Mouse (Mus musculus): Measurements from ENCODE around the gene Dnmt3l.

Dnmt3l gene

DNA sequence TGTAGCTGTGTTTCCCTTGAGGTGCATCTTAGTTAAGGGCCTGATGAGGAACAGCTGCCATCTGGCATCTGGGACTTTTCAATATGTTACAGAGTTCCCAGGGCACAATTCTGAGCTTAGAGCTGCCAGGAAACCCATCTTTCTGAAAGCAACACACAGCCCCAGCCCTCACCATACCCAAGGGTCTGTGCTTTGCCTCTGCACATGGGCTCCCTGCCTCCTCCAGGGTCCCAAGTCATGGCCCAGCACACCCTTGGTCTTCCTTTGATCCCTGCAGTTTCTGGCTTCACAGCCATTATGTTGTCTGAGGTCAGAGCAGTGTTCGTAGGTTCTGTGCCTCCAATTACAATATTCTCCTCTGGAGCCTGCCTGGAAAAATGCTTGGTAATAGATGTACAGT, 12.7 kb upstream of the Dnmt3l start:
- DNase-seq (ENCODE audit: extremely low spot score, low read depth, low spot score), result no peak

DNA sequence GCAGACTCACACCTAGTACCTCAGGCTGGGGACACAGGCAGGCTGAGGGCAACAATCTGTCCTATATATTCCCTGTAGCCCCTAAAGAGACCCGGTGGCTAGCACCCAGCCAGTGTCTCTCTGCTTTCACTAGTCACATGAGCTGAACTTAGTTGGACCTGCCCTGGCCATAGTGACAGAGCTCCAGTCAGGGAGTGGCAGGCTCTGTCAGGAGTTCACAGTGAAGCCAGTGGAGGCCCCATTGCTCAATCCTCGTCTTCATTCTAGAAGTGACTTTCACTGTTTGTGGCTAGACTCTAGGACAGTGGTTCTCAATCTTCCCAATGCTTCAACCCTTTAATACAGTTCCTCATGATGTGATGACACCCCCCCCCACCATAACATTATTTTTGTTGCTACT, 9.8 kb upstream of the Dnmt3l start:
- no peak for DNase-seq (ENCODE audit: extremely low spot score, low read depth, low spot score)

- no peak for DNase-seq (ENCODE audit: extremely low spot score, low read depth, low spot score)
These were observed 4.6 kb upstream of the Dnmt3l start for GRCm38 (mm10) chr10:78037139-78037538.

DNA sequence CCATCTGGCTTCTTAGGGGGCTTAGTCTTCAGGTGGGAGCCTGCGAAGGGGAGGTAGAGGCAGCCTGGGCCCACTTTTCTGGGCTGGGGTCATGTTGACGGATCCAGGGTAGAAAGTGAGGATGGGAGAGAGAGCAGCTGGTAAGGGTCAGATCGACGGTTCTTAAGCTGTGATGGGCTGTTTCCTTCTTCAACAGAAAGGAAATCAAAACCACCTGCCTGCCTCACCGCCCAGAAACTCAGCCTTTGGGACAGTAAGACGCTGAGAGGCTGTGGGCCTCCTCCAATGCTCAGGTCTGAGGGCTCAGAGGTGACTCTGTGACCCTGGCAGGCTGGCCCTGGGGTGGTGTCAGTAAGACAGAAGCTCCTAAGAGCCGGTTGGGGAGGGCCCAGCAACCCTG, 349 bp downstream of the Dnmt3l start:
- DNase-seq (ENCODE audit: extremely low spot score, low read depth, low spot score), result no peak

GRCm38 (mm10) chr10:78042697-78043405, 1.1 kb downstream of the Dnmt3l start:
- no peak for DNase-seq (ENCODE audit: extremely low spot score, low read depth, low spot score)

- no peak for DNase-seq (ENCODE audit: extremely low spot score, low read depth, low spot score)
These were observed 1.7 kb downstream of the Dnmt3l start, which contains the start of gene Aire for GRCm38 (mm10) chr10:78043406-78043836. TSS of gene Aire (minus strand) at chr10:78043610.

DNA sequence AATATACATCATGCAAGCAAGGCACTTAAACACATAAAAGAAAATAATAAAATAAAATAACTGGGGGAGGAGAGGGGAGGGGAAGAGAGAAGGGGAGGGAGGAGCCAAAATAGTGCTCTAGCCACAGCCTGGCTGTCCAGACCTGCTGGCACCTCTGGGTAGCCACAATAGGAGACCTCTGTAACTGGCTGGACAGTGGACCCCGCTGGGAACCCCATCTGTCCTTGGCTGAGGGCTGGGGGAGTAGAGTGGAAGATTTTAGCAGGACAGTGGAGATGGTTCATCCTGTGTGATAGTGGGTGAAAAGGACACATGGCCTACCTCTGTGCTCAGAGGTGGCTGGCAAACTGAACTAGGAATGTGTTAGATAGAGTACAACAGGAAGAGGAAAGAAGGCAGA, 2.8 kb downstream of the Dnmt3l start:
- DNase-seq (ENCODE audit: extremely low spot score, low read depth, low spot score), result no peak

- DNase-seq (ENCODE audit: extremely low spot score, low read depth, low spot score), result no peak
These were observed 4.6 kb downstream of the Dnmt3l start for GRCm38 (mm10) chr10:78046388-78046787.

- no peak for DNase-seq (ENCODE audit: extremely low spot score, low read depth, low spot score)
These were observed 6.4 kb downstream of the Dnmt3l start for GRCm38 (mm10) chr10:78048061-78048730.

- no peak for DNase-seq (ENCODE audit: extremely low spot score, low read depth, low spot score)
These were observed 7.8 kb downstream of the Dnmt3l start for GRCm38 (mm10) chr10:78049519-78050035.

DNA sequence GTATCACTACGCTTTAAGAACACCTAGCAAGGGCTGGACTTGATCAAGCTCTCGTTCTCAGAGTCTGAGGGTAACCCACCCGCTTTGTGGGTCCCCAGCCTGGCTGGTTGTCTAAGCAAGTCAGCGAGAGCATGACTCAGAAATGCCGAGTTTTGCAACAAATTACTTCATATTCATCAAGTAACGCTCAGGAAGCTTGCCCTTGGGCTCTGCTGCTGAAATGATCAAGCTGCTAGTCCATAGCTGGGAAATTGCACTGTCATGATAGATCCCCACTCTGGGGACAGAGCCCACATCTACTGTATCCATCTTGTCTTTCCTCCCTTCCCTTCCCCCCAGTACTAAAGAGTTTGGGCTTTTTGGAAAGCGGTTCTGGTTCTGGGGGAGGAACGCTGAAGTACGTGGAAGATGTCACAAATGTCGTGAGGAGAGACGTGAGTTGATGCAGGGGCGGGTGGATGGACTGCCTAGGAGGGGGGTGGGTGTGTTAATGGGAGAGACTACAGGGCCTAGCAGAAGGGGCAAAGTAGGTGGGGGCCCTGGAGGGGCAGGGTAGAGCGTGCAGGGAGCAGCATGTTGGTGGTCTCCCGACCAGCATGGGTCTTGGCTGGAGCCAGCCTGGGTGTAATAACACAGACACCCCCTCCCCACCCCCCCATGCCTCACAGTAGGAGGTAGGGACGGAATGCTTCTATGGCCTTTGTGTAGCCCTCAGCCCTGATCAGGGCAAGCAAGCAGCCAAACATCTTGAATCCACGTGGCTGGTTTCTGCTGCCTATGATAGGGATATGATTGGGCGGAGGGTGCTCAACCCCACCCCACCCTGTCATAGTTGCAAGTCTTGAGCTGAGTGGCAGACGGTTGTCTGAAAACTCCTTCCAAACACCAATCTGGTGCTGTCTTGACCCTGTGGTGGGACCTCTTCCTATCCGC, 13.2 kb downstream of the Dnmt3l start:
- DNase-seq (ENCODE audit: extremely low spot score, low read depth, low spot score), result no peak

- DNase-seq (ENCODE audit: extremely low spot score, low read depth, low spot score), result no peak
These were observed 15.3 kb downstream of the Dnmt3l start for GRCm38 (mm10) chr10:78057056-78057455.

DNA sequence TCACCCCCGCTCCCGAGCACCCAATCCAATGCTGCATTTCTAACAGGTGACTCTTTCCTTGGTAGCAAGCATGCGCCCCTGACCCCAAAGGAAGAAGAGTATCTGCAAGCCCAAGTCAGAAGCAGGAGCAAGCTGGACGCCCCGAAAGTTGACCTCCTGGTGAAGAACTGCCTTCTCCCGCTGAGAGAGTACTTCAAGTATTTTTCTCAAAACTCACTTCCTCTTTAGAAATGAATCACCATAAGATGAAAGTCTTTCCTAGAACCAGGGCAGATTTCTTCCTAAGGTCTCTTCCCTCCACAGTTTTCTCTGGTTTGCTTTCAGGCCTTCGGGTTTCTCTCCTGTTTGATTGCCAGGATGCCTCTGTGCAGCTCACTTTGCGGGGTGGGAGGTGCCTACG, 21.4 kb downstream of the Dnmt3l start:
- DNase-seq (ENCODE audit: extremely low spot score, low read depth, low spot score), result no peak

GRCm38 (mm10) chr10:78067226-78067625, 25.5 kb downstream of the Dnmt3l start:
- DNase-seq (ENCODE audit: extremely low spot score, low read depth, low spot score), result no peak

GRCm38 (mm10) chr10:78068541-78068940, 26.8 kb downstream of the Dnmt3l start:
- DNase-seq (ENCODE audit: extremely low spot score, low read depth, low spot score), result no peak

GRCm38 (mm10) chr10:78069101-78070011, 27.6 kb downstream of the Dnmt3l start, which contains the start of gene Icosl:
TSS of gene Icosl (plus strand) at chr10:78069302.
- DNase-seq (ENCODE audit: extremely low spot score, low read depth, low spot score), result peak; percentile 33

DNA sequence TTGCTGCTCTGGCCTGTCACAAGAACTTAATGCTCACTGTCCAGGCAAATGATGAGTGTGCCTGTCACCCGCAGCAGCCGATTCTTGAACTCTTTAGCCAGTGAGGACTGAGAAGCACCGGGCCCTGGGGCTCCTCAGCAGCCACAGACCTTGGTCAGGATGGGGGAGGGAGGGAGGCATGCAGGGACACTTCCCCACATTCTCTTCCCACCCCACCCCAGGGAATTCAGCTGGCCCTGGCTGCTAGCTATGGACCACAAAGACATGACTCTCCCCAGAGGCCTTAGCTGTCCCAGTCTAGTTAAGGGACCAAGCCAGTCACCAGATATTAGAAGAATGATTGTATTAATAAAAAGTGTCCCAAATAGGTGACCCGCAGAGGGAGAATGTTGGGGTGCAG, 32.4 kb downstream of the Dnmt3l start:
- no peak for DNase-seq (ENCODE audit: extremely low spot score, low read depth, low spot score)

GRCm38 (mm10) chr10:78074977-78075376, 33.2 kb downstream of the Dnmt3l start:
- no peak for DNase-seq (ENCODE audit: extremely low spot score, low read depth, low spot score)

DNA sequence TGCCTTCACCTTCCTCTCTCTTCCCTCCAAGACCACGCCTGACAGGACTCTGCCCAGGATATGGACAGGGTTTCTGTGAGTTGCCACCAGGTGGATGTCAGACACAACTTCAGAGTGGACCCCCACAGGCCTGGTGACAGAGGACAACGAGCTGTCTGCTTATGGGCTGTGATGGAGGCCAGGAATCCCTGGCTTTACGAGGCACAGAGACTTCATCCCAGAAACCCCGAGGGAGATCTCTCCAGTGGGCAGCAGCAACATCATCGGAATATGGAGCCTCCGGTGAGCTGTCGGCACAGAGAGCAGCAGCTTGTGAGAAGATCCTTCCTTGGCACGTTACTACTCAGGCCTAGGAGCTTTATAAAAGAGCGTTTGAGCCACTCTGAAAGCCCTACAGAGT, 36.1 kb downstream of the Dnmt3l start:
- DNase-seq (ENCODE audit: extremely low spot score, low read depth, low spot score), result no peak

GRCm38 (mm10) chr10:78078276-78078675, 36.5 kb downstream of the Dnmt3l start:
- no peak for DNase-seq (ENCODE audit: extremely low spot score, low read depth, low spot score)

Measured in hindlimb bud, embryonic 11.5 days (tissue).